Mouse (Mus musculus) E14TG2a.4 (cell line): Measurements from ENCODE around the gene Tubb2a.

ENCODE experiments used
- CTCF ChIP-seq: conservative IDR thresholded peaks from 2 replicates; pipeline ENCODE4 v1.5.1; 2014; ENCODE audit warnings: low read length
- NANOG ChIP-seq: IDR thresholded peaks from 2 replicates; pipeline ENCODE4 v1.6.1; 2014; ENCODE audit warnings: borderline replicate concordance, low read length, mixed read lengths
- POU5F1 ChIP-seq: IDR thresholded peaks from 2 replicates; pipeline ENCODE4 v1.6.1; 2014; ENCODE audit warnings: low read length, borderline replicate concordance

GRCm38 (mm10) chr13:34050479-34050878 lies 27.3 kb downstream of the Tubb2a start:
- no peak for TF ChIP-seq CTCF
- TF ChIP-seq NANOG: no peak
- TF ChIP-seq POU5F1: no peak
